Mouse (Mus musculus) forebrain, embryonic 14.5 days (tissue): ENCODE results near the gene Letm1. TPM values are rescaled to one million over a fixed set of nuclear protein-coding genes. Genes with fewer than 3 reads are reported as not detected.

ENCODE experiments used
- ATAC-seq: fragments of 200-750 bp; cut with Nextera tagmentation; 2 replicates; pipeline ENCODE4 v1.8.0; 2017; ENCODE audit warnings: mild to moderate bottlenecking, moderate library complexity
- DNase-seq: peaks from one replicate; pipeline ENCODE4 v3.0.0-alpha.2; 2015; ENCODE audit warnings: low spot score
- H3K27ac ChIP-seq: fragments of 300-500 bp; sonication (generic); 2 replicates; pipeline ENCODE4 v1.5.1; 2014; ENCODE audit warnings: low read depth, mild to moderate bottlenecking, control low read depth, low read length, moderate library complexity
- H3K27me3 ChIP-seq: fragments of 300-500 bp; sonication (generic); replicated peaks from 2 replicates; pipeline ENCODE4 v1.6.1; 2014; ENCODE audit warnings: low read length, control low read depth, mixed read lengths; ENCODE audit not compliant: control insufficient read depth, insufficient read depth
- H3K36me3 ChIP-seq: fragments of 300-500 bp; sonication (generic); 2 replicates; pipeline ENCODE4 v1.6.1; 2014; ENCODE audit warnings: low read length, control low read depth; ENCODE audit not compliant: control insufficient read depth, insufficient read depth
- H3K4me1 ChIP-seq: fragments of 300-500 bp; sonication (generic); 2 replicates; pipeline ENCODE4 v1.6.1; 2014; ENCODE audit warnings: antibody characterized with exemption, low read length, control low read depth; ENCODE audit not compliant: control insufficient read depth, insufficient read depth
- H3K4me2 ChIP-seq: fragments of 300-500 bp; sonication (generic); 2 replicates; pipeline ENCODE4 v1.6.1; 2014; ENCODE audit warnings: mild to moderate bottlenecking, control low read depth, low read length
- H3K4me3 ChIP-seq: fragments of 300-500 bp; sonication (generic); 2 replicates; pipeline ENCODE4 v1.5.1; 2014; ENCODE audit warnings: low read depth, low read length, control low read depth
- H3K9ac ChIP-seq: fragments of 300-500 bp; sonication (generic); 2 replicates; pipeline ENCODE4 v1.6.1; 2014; ENCODE audit warnings: mild to moderate bottlenecking, low read length, control low read depth, moderate library complexity
- H3K9me3 ChIP-seq: fragments of 300-500 bp; sonication (generic); replicated peaks from 2 replicates; pipeline ENCODE4 v1.6.1; 2016; ENCODE audit warnings: low read length, control low read depth, mixed read lengths; ENCODE audit not compliant: control insufficient read depth
- WGBS: fragments of 180-500 bp; shearing (Covaris S2); extraction: QIAGEN DNeasy Blood & Tissue Kit; methylation state at CpG from one replicate; pipeline ENCODE4 v1.1.7; 2014; 5-methylcytosine and 5-hydroxymethylcytosine counted together
- polyA plus RNA-seq: library from polyadenylated mRNA; unstranded; fragments of >200 nt; fragmentation: Nextera tagmentation; extraction: Ambion mirVana; gene quantifications from 2 replicates; pipeline ENCODE4 v1.2.1, GENCODE M21; 2014

The Letm1 gene
- polyA plus RNA-seq, 1 experiment from 2014 or later, result 50.4 TPM

DNA sequence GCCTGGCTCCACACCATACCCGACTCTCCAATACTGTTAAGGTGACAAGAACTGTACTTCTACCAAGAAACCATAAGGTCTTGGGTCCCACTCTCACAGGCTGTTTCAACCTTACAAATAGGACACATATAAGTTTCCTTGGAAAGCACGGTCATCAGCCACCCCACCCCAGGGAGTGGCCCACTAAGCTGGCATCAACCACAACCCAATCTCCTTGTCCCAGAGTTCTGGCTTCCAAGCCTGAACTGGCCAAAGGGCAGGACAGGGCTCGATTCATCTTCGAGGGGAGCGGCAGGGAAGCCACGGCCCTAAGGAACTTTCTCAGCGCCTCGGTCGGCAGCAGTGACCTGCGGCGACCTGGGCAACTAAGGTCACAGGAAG, 663 bp downstream of the Letm1 start:
- H3K9ac ChIP-seq, result peak overlapping the region; percentile 87
- H3K4me3 ChIP-seq, result peak overlapping the region; percentile 82
- DNase-seq, result peak; percentile 1
- H3K27me3 ChIP-seq, result no peaks in the 10 kb centered on the region
- 7% methylated on average over 11 of the region's 11 CpGs for WGBS
- H3K36me3 ChIP-seq, result peaks cover 10% of the 10 kb centered on the region
- no peaks in the 10 kb centered on the region for H3K9me3 ChIP-seq
- peak overlapping the region; percentile 82 for H3K27ac ChIP-seq
- no peak; the same call in 1 of the 2 replicates for ATAC-seq
- H3K4me1 ChIP-seq, result peaks cover 11% of the 10 kb centered on the region
- peak overlapping the region; percentile 69 for H3K4me2 ChIP-seq

DNA sequence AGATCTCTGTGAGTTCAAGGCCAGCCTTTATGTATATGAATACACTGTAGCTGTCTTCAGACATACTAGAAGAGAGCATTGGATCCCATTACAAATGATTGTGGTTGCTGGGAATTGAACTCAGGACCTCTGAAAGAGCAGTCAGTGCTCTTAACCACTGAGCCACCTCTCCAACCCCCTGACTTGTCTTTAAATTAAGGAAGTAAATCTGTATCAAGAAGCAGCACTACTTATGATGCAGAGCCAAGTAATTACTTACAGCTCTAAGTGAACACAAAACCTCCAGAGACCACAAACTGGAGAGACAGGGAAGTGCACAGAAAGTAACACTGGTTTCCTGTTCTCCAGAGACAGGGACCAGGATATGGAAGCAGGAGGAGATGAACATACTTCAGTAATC, 5.4 kb downstream of the Letm1 start:
- no peak for DNase-seq
- Histone ChIP-seq H3K9ac (no peak overlapping the region), H3K4me2 (no peak overlapping the region), H3K36me3 (peaks cover 33% of the 10 kb centered on the region), H3K27ac (no peak overlapping the region), H3K4me1 (peaks cover 8% of the 10 kb centered on the region), H3K27me3 (no peaks in the 10 kb centered on the region), H3K9me3 (no peaks in the 10 kb centered on the region), H3K4me3 (no peak overlapping the region)
- ATAC-seq, result no peak

DNA sequence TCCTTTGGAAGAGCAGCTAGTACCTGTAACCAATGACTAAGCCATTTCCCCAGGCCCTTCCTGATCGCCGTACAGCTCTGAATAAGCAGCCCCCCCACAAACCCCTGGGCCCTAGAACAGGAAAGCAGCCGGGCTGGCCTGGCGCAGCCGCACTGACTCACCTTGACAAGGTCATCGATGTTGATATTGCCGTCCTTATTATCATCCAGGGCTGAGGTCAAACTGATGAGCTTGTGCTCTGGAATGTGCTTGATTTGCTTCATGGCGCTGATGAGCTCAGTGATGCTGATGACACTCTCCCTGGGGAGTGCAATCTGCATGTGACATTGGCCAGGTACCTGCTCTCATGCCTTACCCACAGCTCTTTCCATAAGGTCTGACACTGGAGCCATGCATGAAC, 39.1 kb downstream of the Letm1 start:
- Histone ChIP-seq H3K9ac (no peak overlapping the region), H3K36me3 (peaks cover 93% of the 10 kb centered on the region), H3K4me1 (no peaks in the 10 kb centered on the region), H3K4me2 (no peak overlapping the region), H3K9me3 (no peaks in the 10 kb centered on the region), H3K27ac (no peak overlapping the region), H3K4me3 (no peak overlapping the region), H3K27me3 (no peaks in the 10 kb centered on the region)
- WGBS, result 96% methylated on average over 8 of the region's 8 CpGs
- no peak for DNase-seq
- no peak for ATAC-seq

- no peak for DNase-seq
- H3K4me2 ChIP-seq, result no peak overlapping the region
- no peaks in the 10 kb centered on the region for H3K27me3 ChIP-seq
- peaks cover 78% of the 10 kb centered on the region for H3K36me3 ChIP-seq
- H3K9me3 ChIP-seq, result no peaks in the 10 kb centered on the region
- H3K4me3 ChIP-seq, result no peak overlapping the region
- H3K4me1 ChIP-seq, result no peaks in the 10 kb centered on the region
- no peak for ATAC-seq
- no peak overlapping the region for H3K9ac ChIP-seq
- H3K27ac ChIP-seq, result no peak overlapping the region
- 94% methylated on average over 4 of the region's 4 CpGs for WGBS
Measured at GRCm38 (mm10) chr5:33740548-33740947, 42.1 kb downstream of the Letm1 start.

- Histone ChIP-seq H3K9me3 (no peaks in the 10 kb centered on the region), H3K27ac (no peak overlapping the region), H3K27me3 (no peaks in the 10 kb centered on the region), H3K36me3 (peaks cover 79% of the 10 kb centered on the region), H3K9ac (no peak overlapping the region), H3K4me1 (no peaks in the 10 kb centered on the region), H3K4me2 (no peak overlapping the region), H3K4me3 (no peak overlapping the region)
- ATAC-seq (no peak), DNase-seq (no peak)
Measured at GRCm38 (mm10) chr5:33738341-33738740, 44.3 kb downstream of the Letm1 start.

- 23% methylated on average over 7 of the region's 7 CpGs for WGBS
- H3K4me2 ChIP-seq, result no peak overlapping the region
- no peak overlapping the region for H3K27ac ChIP-seq
- H3K4me3 ChIP-seq, result no peak overlapping the region
- ATAC-seq (peak; percentile 56), DNase-seq (peak; percentile 87)
- H3K36me3 ChIP-seq, result peaks cover 79% of the 10 kb centered on the region
- H3K9ac ChIP-seq, result no peak overlapping the region
- no peaks in the 10 kb centered on the region for H3K27me3 ChIP-seq
- H3K4me1 ChIP-seq, result no peaks in the 10 kb centered on the region
- H3K9me3 ChIP-seq, result no peaks in the 10 kb centered on the region
Measured at GRCm38 (mm10) chr5:33737903-33738321, 44.7 kb downstream of the Letm1 start.

DNA sequence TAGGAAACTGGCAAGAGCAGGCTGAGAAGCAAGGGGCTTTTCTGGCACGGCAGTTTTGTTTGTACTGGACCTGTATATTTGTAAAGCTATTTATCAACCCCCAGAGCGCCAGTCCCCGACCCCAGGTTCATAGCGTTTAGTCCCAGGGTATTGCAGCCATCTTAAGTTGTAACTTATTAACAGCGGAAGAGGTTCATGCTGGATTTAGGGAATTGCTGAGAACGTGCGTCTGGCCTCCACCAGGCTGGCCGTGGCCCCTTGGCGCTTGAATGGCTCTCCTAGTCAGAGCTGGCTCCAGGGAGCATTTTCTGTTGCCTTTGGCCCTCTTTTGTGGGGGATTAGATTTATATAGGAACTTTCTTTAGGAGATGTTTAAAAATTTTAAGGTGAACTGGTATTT, 46.4 kb downstream of the Letm1 start:
- H3K4me2 ChIP-seq, result no peak overlapping the region
- no peaks in the 10 kb centered on the region for H3K9me3 ChIP-seq

GRCm38 (mm10) chr5:33735412-33736092, 47.1 kb downstream of the Letm1 start:
- 91% methylated on average over 16 of the region's 16 CpGs for WGBS
- H3K36me3 ChIP-seq, result peaks cover 78% of the 10 kb centered on the region
- DNase-seq, result no peak

More for the DNA sequence above, 46.4 kb downstream of the Letm1 start:
- Histone ChIP-seq H3K36me3 (peaks cover 79% of the 10 kb centered on the region), H3K4me1 (no peaks in the 10 kb centered on the region), H3K4me3 (no peak overlapping the region), H3K27ac (no peak overlapping the region), H3K9ac (no peak overlapping the region), H3K27me3 (no peaks in the 10 kb centered on the region)
- 80% methylated on average over 9 of the region's 9 CpGs for WGBS
- no peak for DNase-seq
- no peak for ATAC-seq

DNA sequence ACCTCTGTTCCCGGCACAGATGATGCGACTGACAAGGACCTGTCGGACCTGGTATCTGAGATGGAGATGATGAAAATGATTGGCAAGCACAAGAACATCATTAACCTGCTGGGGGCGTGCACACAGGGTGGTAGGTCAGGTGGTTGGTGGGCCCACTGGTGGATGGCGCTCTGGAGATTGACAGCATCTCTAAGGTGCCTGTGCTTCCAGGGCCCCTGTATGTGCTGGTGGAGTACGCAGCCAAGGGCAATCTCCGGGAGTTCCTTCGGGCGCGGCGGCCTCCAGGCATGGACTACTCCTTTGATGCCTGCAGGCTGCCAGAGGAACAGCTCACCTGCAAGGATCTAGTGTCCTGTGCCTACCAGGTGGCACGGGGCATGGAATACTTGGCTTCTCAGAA, 48.8 kb downstream of the Letm1 start:
- no peaks in the 10 kb centered on the region for H3K9me3 ChIP-seq
- no peaks in the 10 kb centered on the region for H3K4me1 ChIP-seq
- H3K4me2 ChIP-seq, result no peak overlapping the region
- no peak overlapping the region for H3K9ac ChIP-seq
- 93% methylated on average over 12 of the region's 12 CpGs for WGBS
- H3K36me3 ChIP-seq, result peaks cover 77% of the 10 kb centered on the region
- DNase-seq (no peak), ATAC-seq (no peak)
- H3K27me3 ChIP-seq, result no peaks in the 10 kb centered on the region
- H3K27ac ChIP-seq, result no peak overlapping the region
- no peak overlapping the region for H3K4me3 ChIP-seq

More at GRCm38 (mm10) chr5:33735412-33736092, 47.1 kb downstream of the Letm1 start:
- H3K9me3 ChIP-seq, result no peaks in the 10 kb centered on the region
- no peak overlapping the region for H3K9ac ChIP-seq
- ATAC-seq, result no peak
- no peak overlapping the region for H3K27ac ChIP-seq
- H3K4me1 ChIP-seq, result no peaks in the 10 kb centered on the region
- H3K4me3 ChIP-seq, result no peak overlapping the region
- no peak overlapping the region for H3K4me2 ChIP-seq
- no peaks in the 10 kb centered on the region for H3K27me3 ChIP-seq
